Mouse (Mus musculus) CH12.LX (cell line): ENCODE measurements at regions not wholly inside any gene's neighbourhood (a gene's known extent, or its start where the extent isn't known, plus 50 kb on each side); places are given as distances from the start of the nearest gene placed in this dataset.

ENCODE experiments used
- DNase-seq: peaks from one replicate; pipeline ENCODE4 v3.0.0-alpha.2; 2013; ENCODE audit errors: extremely low read depth
- H3K27ac ChIP-seq: 2 replicates; pipeline ENCODE4 v1.5.1; 2012; ENCODE audit warnings: low read depth, mild to moderate bottlenecking, control low read depth, moderate library complexity; ENCODE audit not compliant: insufficient read depth
- H3K27me3 ChIP-seq: replicated peaks from 2 replicates; pipeline ENCODE3; 2012; ENCODE audit warnings: inconsistent platforms
- H3K36me3 ChIP-seq, 2 experiments: replicated peaks in 1 of 2; 2 replicates each; pipeline versions ENCODE3 to v1.6.1; 2012; ENCODE audit warnings: inconsistent platforms in 1 of 2, low read length in 1 of 2, mild to moderate bottlenecking in 1 of 2, mixed read lengths in 1 of 2, moderate library complexity in 1 of 2; ENCODE audit not compliant: control insufficient read depth in 1 of 2, insufficient read depth in 1 of 2
- H3K4me1 ChIP-seq, 2 experiments: 2 replicates each; pipeline ENCODE4 v1.6.1; 2012; ENCODE audit warnings: inconsistent platforms in 1 of 2, moderate library complexity in 1 of 2; ENCODE audit not compliant: insufficient read depth in 2 of 2, control insufficient read depth in 1 of 2
- H3K4me2 ChIP-seq: 2 replicates; pipeline ENCODE4 v1.6.1; 2012; ENCODE audit warnings: low read depth, mild to moderate bottlenecking, control low read depth; ENCODE audit not compliant: poor library complexity, insufficient read depth, severe bottlenecking
- H3K4me3 ChIP-seq, 3 experiments: fragments of 150-350 bp in 1 of 3; sonication (generic) in 1 of 3; replicated peaks in 1 of 3; 2 replicates each; pipeline versions ENCODE3 to v1.5.1; 2011 to 2012; ENCODE audit warnings: low read depth in 2 of 3, low read length in 2 of 3, mild to moderate bottlenecking in 2 of 3, moderate library complexity in 2 of 3, control low read depth in 1 of 3, improper control_type of control experiment in 1 of 3, inconsistent platforms in 1 of 3, mixed read lengths in 1 of 3; ENCODE audit not compliant: poor library complexity in 1 of 3
- H3K79me2 ChIP-seq: replicated peaks from 2 replicates; pipeline ENCODE4 v1.6.1; 2012; ENCODE audit warnings: mild to moderate bottlenecking, moderate library complexity; ENCODE audit not compliant: control insufficient read depth, poor library complexity, insufficient read depth, severe bottlenecking; ENCODE audit errors: extremely low read depth
- H3K9ac ChIP-seq: 2 replicates; pipeline ENCODE4 v1.6.1; 2012; ENCODE audit warnings: low read depth, mild to moderate bottlenecking, control low read depth, moderate library complexity; ENCODE audit not compliant: insufficient read depth
- H3K9me3 ChIP-seq: replicated peaks from 2 replicates; pipeline ENCODE3; 2012; ENCODE audit warnings: low read length, inconsistent platforms, mixed read lengths
- BHLHE40 ChIP-seq: IDR thresholded peaks from 2 replicates; pipeline ENCODE4 v1.6.1; 2011; ENCODE audit warnings: mild to moderate bottlenecking, low read depth, low read length, improper control_type of control experiment
- ETS1 ChIP-seq: conservative IDR thresholded peaks from 2 replicates; pipeline ENCODE4 v1.6.1; 2012; ENCODE audit warnings: low read depth, mild to moderate bottlenecking, inconsistent platforms, low read length, improper control_type of control experiment, moderate library complexity
- HCFC1 ChIP-seq: IDR thresholded peaks from 2 replicates; pipeline ENCODE4 v1.6.1; 2012; ENCODE audit warnings: low read depth, mild to moderate bottlenecking, inconsistent platforms, low read length, improper control_type of control experiment
- IRF4 ChIP-seq: IDR thresholded peaks from 2 replicates; pipeline ENCODE4 v1.6.1; 2014; ENCODE audit warnings: low read depth, mild to moderate bottlenecking, inconsistent platforms, low read length, improper control_type of control experiment
- JUN ChIP-seq: IDR thresholded peaks from 2 replicates; pipeline ENCODE4 v1.6.1; 2011; ENCODE audit warnings: low read depth, mild to moderate bottlenecking, low read length, improper control_type of control experiment, moderate library complexity; ENCODE audit not compliant: insufficient read depth
- PAX5 ChIP-seq: IDR thresholded peaks from 2 replicates; pipeline ENCODE4 v1.6.1; 2012; ENCODE audit warnings: low read length, inconsistent platforms, mixed read lengths
- POLR2A ChIP-seq: IDR thresholded peaks from 2 replicates; pipeline ENCODE4 v1.6.1; 2011; ENCODE audit warnings: low read depth, mild to moderate bottlenecking, improper control_type of control experiment, low read length
- POLR2AphosphoS2 ChIP-seq: IDR thresholded peaks from 2 replicates; pipeline ENCODE4 v1.6.1; 2011; ENCODE audit warnings: low read depth, low read length, improper control_type of control experiment
- SMC3 ChIP-seq: IDR thresholded peaks from 2 replicates; pipeline ENCODE4 v1.6.1; 2011; ENCODE audit warnings: low read depth, low read length, improper control_type of control experiment
- USF1 ChIP-seq: IDR thresholded peaks from 2 replicates; pipeline ENCODE4 v1.6.1; 2014; ENCODE audit warnings: low read depth, mild to moderate bottlenecking, inconsistent platforms, low read length, improper control_type of control experiment
- dilution Hi-C: fragments of 300-500 bp; cut with MboI; formaldehyde crosslinking; loops from 2 replicates; pipeline ENCODE4 v1.14.3; 2020; ENCODE audit warnings: low sequenced_read_pairs; ENCODE audit not compliant: extremely low pct_unique_long_range_greater_than_20kb, extremely low pct_ligation_motif_present
- in situ Hi-C: fragments of 300-500 bp; cut with MboI; formaldehyde crosslinking; loops from 3 replicates; pipeline ENCODE4 v1.14.3; 2019; ENCODE audit warnings: low sequenced_read_pairs, low pct_ligation_motif_present, low pct_unique_long_range_greater_than_20kb, mixed read lengths

GRCm38 (mm10) chr12:37632368-37632767 lies 185.2 kb upstream of the Dgkb start:
- Histone ChIP-seq H3K9ac (no peak overlapping the region), H3K79me2 (no peaks in the 10 kb centered on the region), H3K4me2 (no peak overlapping the region), H3K36me3 (no peaks in the 10 kb centered on the region), H3K4me3 (no peak overlapping the region), H3K27ac (no peak overlapping the region), H3K9me3 (no peaks in the 10 kb centered on the region), H3K27me3 (no peaks in the 10 kb centered on the region), H3K4me1 (no peaks in the 10 kb centered on the region)
- in situ Hi-C loops (no loop called here), dilution Hi-C loops (no loop called here)
- DNase-seq = peak; percentile 12
- no peak for TF ChIP-seq BHLHE40
- TF ChIP-seq JUN = no peak
- TF ChIP-seq PAX5 = no peak
- no peak for TF ChIP-seq POLR2A
- TF ChIP-seq IRF4 = no peak
- no peak for TF ChIP-seq ETS1

DNA sequence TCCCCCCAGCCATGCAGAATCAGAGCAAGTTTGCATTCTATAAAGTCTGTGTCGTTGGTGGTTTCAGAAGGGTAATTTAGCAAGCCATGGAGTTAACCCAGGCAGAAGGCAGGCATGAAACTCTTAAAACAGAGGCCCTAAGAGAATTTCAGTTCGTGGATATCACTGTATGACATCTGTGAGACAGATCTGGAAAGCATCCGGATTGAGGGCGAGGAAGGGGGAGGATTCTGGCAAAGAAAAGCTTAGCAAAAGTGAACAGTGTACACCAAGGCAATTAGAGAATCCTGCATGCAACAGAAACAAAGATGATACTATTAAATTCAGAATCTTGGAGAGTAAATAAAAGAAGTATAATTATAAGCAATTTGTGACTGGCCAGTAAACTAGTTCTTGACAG lies 184.2 kb upstream of the Dgkb start:
- no peak overlapping the region for H3K27ac ChIP-seq
- H3K79me2 ChIP-seq = no peaks in the 10 kb centered on the region
- dilution Hi-C loops (no loop called here), in situ Hi-C loops (no loop called here)
- no peak overlapping the region for H3K4me2 ChIP-seq
- no peak overlapping the region for H3K9ac ChIP-seq
- no peak for DNase-seq
- no peak overlapping the region for H3K4me3 ChIP-seq
- TF ChIP-seq POLR2AphosphoS2 = no peak
- no peak for TF ChIP-seq IRF4
- no peaks in the 10 kb centered on the region for H3K9me3 ChIP-seq
- H3K4me1 ChIP-seq = no peaks in the 10 kb centered on the region
- no peaks in the 10 kb centered on the region for H3K36me3 ChIP-seq
- H3K27me3 ChIP-seq = no peaks in the 10 kb centered on the region

GRCm38 (mm10) chr12:37646186-37646585 lies 171.3 kb upstream of the Dgkb start:
- dilution Hi-C loops = no loop called here
- no peak overlapping the region for H3K4me3 ChIP-seq
- no peaks in the 10 kb centered on the region for H3K36me3 ChIP-seq
- no peak for DNase-seq
- no peak for TF ChIP-seq HCFC1
- no peak for TF ChIP-seq SMC3
- no peak for TF ChIP-seq USF1
- TF ChIP-seq ETS1 = no peak
- H3K9ac ChIP-seq = no peak overlapping the region
- H3K9me3 ChIP-seq = no peaks in the 10 kb centered on the region
- H3K27ac ChIP-seq = no peak overlapping the region
- H3K4me2 ChIP-seq = no peak overlapping the region
- no peaks in the 10 kb centered on the region for H3K79me2 ChIP-seq
- no peaks in the 10 kb centered on the region for H3K27me3 ChIP-seq
- in situ Hi-C loops = no loop called here
- no peaks in the 10 kb centered on the region for H3K4me1 ChIP-seq
